Mouse (Mus musculus) liver, embryonic 13.5 days (tissue): ENCODE results near the gene Echdc3. TPM values are rescaled to one million over a fixed set of nuclear protein-coding genes. Genes with fewer than 3 reads are reported as not detected.

Experiments used
- ATAC-seq: fragments of 200-750 bp; cut with Nextera tagmentation; 2 replicates; pipeline ENCODE4 v1.8.0; 2017; ENCODE audit warnings: low read depth, mild to moderate bottlenecking, moderate number of reproducible peaks, moderate library complexity
- DNase-seq: peaks from one replicate; pipeline ENCODE4 v3.0.0; 2022
- H3K27ac ChIP-seq: fragments of 300-500 bp; sonication (generic); 2 replicates; pipeline ENCODE4 v1.5.1; 2015; ENCODE audit warnings: moderate library complexity, mild to moderate bottlenecking, inconsistent platforms
- H3K27me3 ChIP-seq: fragments of 300-500 bp; sonication (generic); 2 replicates; pipeline ENCODE4 v1.6.1; 2015; ENCODE audit warnings: mild to moderate bottlenecking, inconsistent platforms
- H3K36me3 ChIP-seq: fragments of 300-500 bp; sonication (generic); 2 replicates; pipeline ENCODE4 v1.6.1; 2015; ENCODE audit warnings: mild to moderate bottlenecking, inconsistent platforms
- H3K4me1 ChIP-seq: fragments of 300-500 bp; sonication (generic); replicated peaks from 2 replicates; pipeline ENCODE4 v1.6.1; 2015; ENCODE audit warnings: inconsistent platforms
- H3K4me2 ChIP-seq: fragments of 300-500 bp; sonication (generic); 2 replicates; pipeline ENCODE4 v1.6.1; 2015; ENCODE audit warnings: inconsistent platforms, mild to moderate bottlenecking, moderate library complexity
- H3K4me3 ChIP-seq: fragments of 300-500 bp; sonication (generic); replicated peaks from 2 replicates; pipeline ENCODE4 v1.5.1; 2015; ENCODE audit warnings: mild to moderate bottlenecking, inconsistent platforms
- H3K9ac ChIP-seq: fragments of 300-500 bp; sonication (generic); 2 replicates; pipeline ENCODE4 v1.6.1; 2015; ENCODE audit warnings: mild to moderate bottlenecking, inconsistent platforms
- H3K9me3 ChIP-seq: fragments of 300-500 bp; sonication (generic); replicated peaks from 2 replicates; pipeline ENCODE4 v1.6.1; 2016; ENCODE audit warnings: inconsistent platforms
- WGBS: fragments of 180-500 bp; shearing (Covaris S2); methylation state at CpG from one replicate; pipeline ENCODE4 v1.1.7; 2015; ENCODE audit not compliant: insufficient replicate concordance; 5-methylcytosine and 5-hydroxymethylcytosine counted together
- polyA plus RNA-seq: library from polyadenylated mRNA; unstranded; fragments of >200 nt; fragmentation: Nextera tagmentation; extraction: Ambion mirVana; gene quantifications from 2 replicates; pipeline ENCODE4 v1.2.1, GENCODE M21; 2015

Echdc3 gene
- polyA plus RNA-seq, 1 experiment from 2014 or later = 6.8 TPM

DNA sequence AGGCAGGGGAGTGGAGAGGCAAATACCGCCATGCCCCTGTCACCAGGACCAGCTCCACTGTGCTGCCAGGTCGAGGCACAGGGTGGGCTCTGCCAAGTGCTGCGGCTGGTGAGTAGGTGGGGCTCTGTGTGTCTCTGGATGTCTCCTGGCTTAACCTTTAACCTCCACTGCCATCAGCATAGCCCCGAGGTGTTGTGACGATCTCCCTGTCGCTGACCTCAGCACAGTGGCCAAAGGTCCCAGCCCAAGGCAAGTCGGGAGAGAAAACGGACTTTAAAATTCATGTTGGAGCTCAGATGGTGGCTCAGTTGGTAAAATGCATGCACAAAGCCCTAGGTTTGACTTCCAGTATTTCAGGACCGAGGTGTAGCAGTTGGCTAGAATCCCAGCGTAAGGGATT lies 67.2 kb downstream of the Echdc3 start:
- H3K4me1 ChIP-seq = no peaks in the 10 kb centered on the region
- H3K27me3 ChIP-seq = no peaks in the 10 kb centered on the region
- no peak for DNase-seq
- whole genome bisulfite sequencing = 62% methylated on average over 10 of the region's 10 CpGs
- ATAC-seq = no peak
- H3K4me3 ChIP-seq = no peak overlapping the region
- no peak overlapping the region for H3K9ac ChIP-seq
- no peak overlapping the region for H3K27ac ChIP-seq
- H3K9me3 ChIP-seq = no peaks in the 10 kb centered on the region
- H3K36me3 ChIP-seq = no peaks in the 10 kb centered on the region
- H3K4me2 ChIP-seq = no peak overlapping the region

DNA sequence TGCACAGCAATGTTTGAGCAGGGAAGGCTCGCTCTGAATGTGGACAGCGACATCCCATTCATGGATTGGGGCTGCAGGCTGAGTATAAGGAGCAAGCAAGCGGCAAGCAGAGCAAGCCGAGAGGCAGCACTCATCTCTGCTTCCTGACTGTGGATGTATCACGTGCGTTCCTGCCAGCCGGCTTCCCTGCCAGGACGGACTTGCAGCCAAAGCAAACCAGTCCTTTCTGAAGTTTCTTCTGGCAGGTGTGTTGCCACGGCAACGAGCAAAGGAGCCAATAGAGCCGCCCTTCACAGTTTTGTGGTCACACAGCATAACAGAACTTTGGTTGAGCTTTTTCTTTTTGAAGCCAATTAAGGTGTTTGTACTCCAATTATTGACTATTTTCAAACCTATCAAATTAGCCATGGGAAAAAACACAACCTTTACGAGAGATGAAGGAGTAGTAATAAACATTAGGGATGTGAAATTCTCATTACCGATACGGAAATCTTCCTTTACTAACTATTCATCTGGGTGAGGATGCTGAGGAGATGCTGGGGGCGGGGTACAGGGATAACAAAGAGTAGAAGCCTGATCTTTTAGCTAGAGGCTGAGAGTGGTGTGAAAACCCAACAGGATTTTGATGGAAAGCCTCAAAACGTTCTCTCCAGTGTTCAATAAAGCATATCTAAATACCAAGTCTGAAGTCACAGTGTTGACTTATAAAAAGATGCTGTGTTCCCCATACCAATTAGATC lies 69.7 kb downstream of the Echdc3 start:
- ATAC-seq (no peak), DNase-seq (no peak)
- Histone ChIP-seq H3K4me3 (no peak overlapping the region), H3K9me3 (no peaks in the 10 kb centered on the region), H3K4me1 (no peaks in the 10 kb centered on the region), H3K27ac (no peak overlapping the region), H3K9ac (no peak overlapping the region), H3K4me2 (no peak overlapping the region), H3K36me3 (no peaks in the 10 kb centered on the region), H3K27me3 (no peaks in the 10 kb centered on the region)
- 65% methylated on average over 16 of the region's 16 CpGs for WGBS

DNA sequence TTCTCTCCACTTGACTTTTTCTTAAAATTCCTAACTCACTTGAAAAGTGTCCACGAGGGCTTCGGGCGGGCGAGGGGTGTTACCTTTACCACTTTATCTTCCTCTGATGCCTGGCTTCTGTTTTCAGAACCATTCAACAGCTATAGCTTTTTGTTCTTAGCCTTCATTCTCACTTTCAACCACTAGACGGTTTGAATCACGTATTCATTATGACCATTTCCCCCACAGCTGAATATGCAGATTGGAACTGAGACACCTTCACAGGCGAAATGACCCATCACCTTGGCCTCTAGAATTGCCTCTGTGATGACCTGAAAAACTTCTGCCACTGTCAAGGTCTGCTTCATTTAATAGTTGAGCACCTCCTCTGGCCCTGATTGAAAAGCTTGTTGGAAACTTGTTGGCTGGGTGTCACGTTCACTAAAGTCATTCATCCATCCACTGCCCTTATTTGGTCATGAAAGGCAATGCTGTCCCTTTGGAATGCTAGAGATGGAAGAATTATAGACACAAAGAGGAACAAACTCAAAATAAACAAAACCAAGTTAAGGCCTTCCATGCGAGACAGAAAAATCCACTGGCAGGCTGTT lies 72.2 kb downstream of the Echdc3 start:
- Histone ChIP-seq H3K36me3 (no peaks in the 10 kb centered on the region), H3K4me1 (no peaks in the 10 kb centered on the region), H3K4me3 (no peak overlapping the region), H3K9me3 (no peaks in the 10 kb centered on the region), H3K4me2 (no peak overlapping the region), H3K9ac (no peak overlapping the region), H3K27ac (no peak overlapping the region), H3K27me3 (no peaks in the 10 kb centered on the region)
- WGBS = 74% methylated on average over 9 of the region's 9 CpGs
- DNase-seq = no peak
- no peak for ATAC-seq

Other genes starting within 250 kb of the Echdc3 start
- gene Proser2, start 82.8 kb downstream of the Echdc3 start, polyA plus RNA-seq = 4.5 and 5.2 TPM in 2 replicates
- 3.4 and 5.5 TPM in 2 replicates for gene Usp6nl, start 109.6 kb upstream of the Echdc3 start, polyA plus RNA-seq